In the genomic region with DNA sequence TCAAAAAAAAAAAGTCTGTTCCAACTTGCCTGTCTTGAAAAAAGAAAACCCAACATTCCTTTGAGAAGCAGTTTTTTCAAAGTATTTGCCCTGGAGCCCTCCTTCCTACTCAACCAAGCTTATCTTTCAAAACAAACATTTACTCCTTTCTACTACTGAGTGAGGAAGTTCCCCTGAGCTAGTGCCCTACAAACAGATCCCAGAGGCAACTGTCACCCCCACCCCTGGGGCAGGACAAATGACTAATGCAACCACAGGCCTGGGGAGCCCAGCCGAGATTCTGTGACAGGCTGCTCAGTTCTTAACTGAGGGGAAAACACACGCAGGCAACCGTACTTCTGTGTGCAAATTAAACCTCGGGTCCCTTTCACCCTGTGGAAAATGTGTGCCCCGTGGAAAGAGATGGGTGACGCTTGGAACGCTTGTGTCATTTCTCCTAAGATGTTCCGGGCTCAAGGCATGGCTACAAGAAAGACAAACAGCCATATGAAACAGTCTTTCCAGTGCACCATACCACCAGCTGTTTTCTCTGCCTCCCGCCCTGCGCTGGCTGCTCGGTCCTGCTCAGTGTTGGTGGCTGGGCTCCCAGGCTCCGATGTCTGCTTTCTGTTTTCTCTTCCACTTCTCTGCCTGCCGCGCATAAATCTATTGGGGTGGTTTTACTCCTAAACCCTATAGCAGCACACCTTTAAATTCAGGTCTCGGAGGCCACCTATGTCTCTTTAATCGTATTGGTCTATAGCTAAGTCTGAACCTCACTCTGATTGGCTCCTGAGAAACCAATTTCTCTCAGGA, we compare ENCODE assay signal across 7 mouse cellular contexts. TPM values are rescaled to one million over a fixed set of nuclear protein-coding genes. Genes with fewer than 3 reads are reported as not detected.
DNase-seq lines count a peak whose midpoint lies in the region; ATAC-seq and TF ChIP-seq lines count a peak whose summit lies in the region.

No protein-coding gene starts in this region.

- H3K9ac ChIP-seq in hindbrain, embryonic 12.5 days, result 0 out of 2 replicates have a peak overlapping the region, but pooled peaks have one; percentile 13
- no peak overlapping the region for H3K9ac ChIP-seq in limb, embryonic 15.5 days
- no peak overlapping the region for H3K9ac ChIP-seq in midbrain, embryonic 15.5 days

- no peak for TF ChIP-seq CTCF in G1E (IDR thresholded peaks at IDR 0.05; ENCODE audit: low read depth, low read length)

- peak; percentile 45 to 55 for DNase-seq in B cell, adult 2 months
- peak; percentile 86 for DNase-seq in G1E (ENCODE audit: low spot score)
- peak; percentile 49 for DNase-seq in fibroblast of lung, adult 2 months (ENCODE audit: low read depth)
- DNase-seq in right cerebral cortex, adult 18-20 months, result no peak

- peaks cover 62% of the 10 kb centered on the region for H3K4me1 ChIP-seq in G1E (ENCODE audit: insufficient read depth, low read depth, low read length)
- H3K4me1 ChIP-seq in hindbrain, embryonic 12.5 days, result peaks cover 19% of the 10 kb centered on the region
- H3K4me1 ChIP-seq in limb, embryonic 15.5 days, result peaks cover 28% of the 10 kb centered on the region
- peaks cover 15% of the 10 kb centered on the region for H3K4me1 ChIP-seq in midbrain, embryonic 15.5 days

- peaks cover 6% of the 10 kb centered on the region for H3K36me3 ChIP-seq in G1E (replicated peaks)
- no peaks in the 10 kb centered on the region for H3K36me3 ChIP-seq in hindbrain, embryonic 12.5 days
- H3K36me3 ChIP-seq in limb, embryonic 15.5 days, result 0 out of 2 replicates have a peak, but pooled peaks cover 5% of the 10 kb centered on the region
- H3K36me3 ChIP-seq in midbrain, embryonic 15.5 days (replicated peaks), result no peaks in the 10 kb centered on the region

- H3K4me3 ChIP-seq in G1E (ENCODE audit: low read depth, low read length), result peak overlapping the region; percentile 69
- peak overlapping the region; percentile 19; the same call in 1 of the 2 replicates for H3K4me3 ChIP-seq in hindbrain, embryonic 12.5 days
- H3K4me3 ChIP-seq in limb, embryonic 15.5 days, result peak overlapping the region; percentile 32
- peak overlapping the region; percentile 28 for H3K4me3 ChIP-seq in midbrain, embryonic 15.5 days

- no peaks in the 10 kb centered on the region for H3K9me3 ChIP-seq in G1E (replicated peaks)
- H3K9me3 ChIP-seq in hindbrain, embryonic 12.5 days (replicated peaks), result no peaks in the 10 kb centered on the region
- no peaks in the 10 kb centered on the region for H3K9me3 ChIP-seq in limb, embryonic 15.5 days
- no peaks in the 10 kb centered on the region for H3K9me3 ChIP-seq in midbrain, embryonic 15.5 days

- no peaks in the 10 kb centered on the region for H3K27me3 ChIP-seq in G1E (ENCODE audit: insufficient read depth, low read length)
- H3K27me3 ChIP-seq in hindbrain, embryonic 12.5 days, result peaks cover 51% of the 10 kb centered on the region
- H3K27me3 ChIP-seq in limb, embryonic 15.5 days, result 0 out of 2 replicates have a peak, but pooled peaks cover 3% of the 10 kb centered on the region
- peaks cover 12% of the 10 kb centered on the region; the same call in 1 of the 2 replicates for H3K27me3 ChIP-seq in midbrain, embryonic 15.5 days (replicated peaks)

- H3K4me2 ChIP-seq in hindbrain, embryonic 12.5 days (replicated peaks), result peak overlapping the region; percentile 45
- peak overlapping the region; percentile 42 for H3K4me2 ChIP-seq in limb, embryonic 15.5 days
- peak overlapping the region; percentile 49 for H3K4me2 ChIP-seq in midbrain, embryonic 15.5 days

- H3K27ac ChIP-seq in hindbrain, embryonic 12.5 days, result no peak overlapping the region
- H3K27ac ChIP-seq in limb, embryonic 15.5 days, result peak overlapping the region; percentile 76
- H3K27ac ChIP-seq in midbrain, embryonic 15.5 days, result no peak overlapping the region

- WGBS in hindbrain, embryonic 12.5 days, result 15% methylated on average over 16 of the region's 16 CpGs
- 6% methylated on average over 16 of the region's 16 CpGs for WGBS in limb, embryonic 15.5 days
- WGBS in midbrain, embryonic 15.5 days, result 14% methylated on average over 16 of the region's 16 CpGs

- peak; percentile 97 for ATAC-seq in G1E (ENCODE audit: extremely low read depth, insufficient number of reproducible peaks, low FRiP score, poor library complexity, severe bottlenecking)
- ATAC-seq in hindbrain, embryonic 12.5 days (ENCODE audit: low FRiP score), result 0 out of 2 replicates have a peak, but pooled peaks have one; percentile 28
- ATAC-seq in limb, embryonic 15.5 days (ENCODE audit: insufficient number of reproducible peaks, low FRiP score, low TSS enrichment, low read depth), result 0 out of 2 replicates have a peak, but pooled peaks have one; percentile 52
- peak; percentile 19; the same call in 1 of the 2 replicates for ATAC-seq in midbrain, embryonic 15.5 days (replicated peaks)

RNA-seq across cellular contexts. Expression of a gene that starts 14.4 kb away (rescaled TPM):
- total RNA-seq in G1E (2014; fragmentation: Nextera tagmentation) (28.4 and 35.5 TPM in 2 replicates), G1E (2017) (3.9 and 4.2 TPM in 2 replicates)
- 4.8 and 5.7 TPM in 2 replicates for polyA plus RNA-seq in G1E (2012)
- 6.9 and 7.1 TPM in 2 replicates for polyA plus RNA-seq in hindbrain, embryonic 12.5 days (2016; fragmentation: Nextera tagmentation; extraction: Ambion mirVana)
- polyA plus RNA-seq in limb, embryonic 15.5 days (2015; fragmentation: Nextera tagmentation; extraction: Ambion mirVana), result 20.0 and 21.9 TPM in 2 replicates
- 7.1 and 7.9 TPM in 2 replicates for polyA plus RNA-seq in midbrain, embryonic 15.5 days (2015; fragmentation: Nextera tagmentation; extraction: Ambion mirVana)

Comparison
In these comparisons a context has a peak if more than half of its experiments do, and no peak if none do; other contexts are left out.
1. ATAC-seq: peak in every context shown above with its lines; median percentile 97 in G1E; 52 in limb, embryonic 15.5 days; 28 in hindbrain, embryonic 12.5 days; 19 in midbrain, embryonic 15.5 days.
2. H3K4me3 ChIP-seq: peak in every context shown above with its lines; median percentile 69 in G1E; 32 in limb, embryonic 15.5 days; 28 in midbrain, embryonic 15.5 days; 19 in hindbrain, embryonic 12.5 days.